Mouse (Mus musculus) lung, embryonic 14.5 days (tissue): ENCODE measurements around the gene Cd44. TPM values are rescaled to one million over a fixed set of nuclear protein-coding genes. Genes with fewer than 3 reads are reported as not detected.
A peak's percentile ranks its signal among the peaks of the same experiment; 100 is the strongest.

Source experiments
- ATAC-seq: fragments of 200-750 bp; cut with Nextera tagmentation; 2 replicates; pipeline ENCODE4 v1.8.0; 2017; ENCODE audit warnings: mild to moderate bottlenecking, moderate TSS enrichment, moderate library complexity; ENCODE audit not compliant: insufficient read depth
- DNase-seq: peaks from one replicate; pipeline ENCODE4 v3.0.0-alpha.2; 2015
- H3K27ac ChIP-seq: fragments of 300-500 bp; sonication (generic); 2 replicates; pipeline ENCODE4 v1.5.1; 2014; ENCODE audit warnings: low read depth, mild to moderate bottlenecking, moderate library complexity
- H3K27me3 ChIP-seq: fragments of 300-500 bp; sonication (generic); 2 replicates; pipeline ENCODE4 v1.6.1; 2014; ENCODE audit warnings: low read length, control low read depth; ENCODE audit not compliant: insufficient read depth
- H3K36me3 ChIP-seq: fragments of 300-500 bp; sonication (generic); 2 replicates; pipeline ENCODE4 v1.6.1; 2014; ENCODE audit warnings: control low read depth; ENCODE audit not compliant: insufficient read depth
- H3K4me1 ChIP-seq: fragments of 300-500 bp; sonication (generic); 2 replicates; pipeline ENCODE4 v1.6.1; 2014; ENCODE audit warnings: antibody characterized with exemption, control low read depth; ENCODE audit not compliant: insufficient read depth
- H3K4me2 ChIP-seq: fragments of 300-500 bp; sonication (generic); 2 replicates; pipeline ENCODE4 v1.6.1; 2014; ENCODE audit warnings: mild to moderate bottlenecking
- H3K4me3 ChIP-seq: fragments of 300-500 bp; sonication (generic); 2 replicates; pipeline ENCODE4 v1.5.1; 2014; ENCODE audit warnings: low read depth, low read length
- H3K9ac ChIP-seq: fragments of 300-500 bp; sonication (generic); 2 replicates; pipeline ENCODE4 v1.6.1; 2014
- H3K9me3 ChIP-seq: fragments of 300-500 bp; sonication (generic); 2 replicates; pipeline ENCODE4 v1.6.1; 2016; ENCODE audit warnings: low read depth, low read length, control low read depth
- CTCF ChIP-seq: IDR thresholded peaks from 2 replicates; pipeline ENCODE4 v1.5.1; 2016; ENCODE audit warnings: antibody characterized with exemption, low read depth
- WGBS: fragments of 180-500 bp; shearing (Covaris S2); extraction: QIAGEN DNeasy Blood & Tissue Kit; methylation state at CpG from one replicate; pipeline ENCODE4 v1.1.7; 2014; 5-methylcytosine and 5-hydroxymethylcytosine counted together
- polyA plus RNA-seq: library from polyadenylated mRNA; unstranded; fragments of >200 nt; fragmentation: Nextera tagmentation; extraction: Ambion mirVana; gene quantifications from 2 replicates; pipeline ENCODE4 v1.2.1, GENCODE M21; 2014

The Cd44 gene
- polyA plus RNA-seq, 1 experiment from 2014 or later: 31.8 TPM

- DNase-seq (no peak), ATAC-seq (no peak)
- Histone ChIP-seq H3K4me1 (peaks cover 4% of the 10 kb centered on the region), H3K9me3 (no peaks in the 10 kb centered on the region), H3K4me2 (no peak overlapping the region), H3K4me3 (no peak overlapping the region), H3K36me3 (0 out of 2 replicates have a peak, but pooled peaks cover 4% of the 10 kb centered on the region), H3K27ac (no peak overlapping the region), H3K27me3 (no peaks in the 10 kb centered on the region), H3K9ac (no peak overlapping the region)
- 91% methylated on average over 4 of the region's 4 CpGs for WGBS
- no peak for TF ChIP-seq CTCF
Measured at GRCm38 (mm10) chr2:102864036-102864435, 37.4 kb downstream of the Cd44 start.

DNA sequence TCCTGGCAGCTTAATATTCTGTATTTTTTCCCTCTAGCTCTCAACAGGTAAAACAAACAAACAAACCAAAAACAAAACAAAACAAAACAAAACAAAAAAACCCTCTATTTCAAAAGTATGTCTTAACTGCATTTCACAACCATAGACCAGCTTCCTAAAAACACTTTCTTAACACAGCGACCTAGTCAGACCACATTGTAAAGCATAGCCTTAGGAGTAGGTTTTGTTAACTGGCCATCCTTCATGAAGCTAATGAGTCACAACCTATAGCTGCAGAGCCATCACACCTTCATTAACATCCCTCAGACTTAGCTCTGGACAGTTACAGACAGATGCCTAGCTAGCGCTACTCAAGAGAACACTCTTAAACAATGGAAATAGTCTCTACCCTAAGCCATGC lies 37.9 kb downstream of the Cd44 start:
- Histone ChIP-seq H3K36me3 (0 out of 2 replicates have a peak, but pooled peaks cover 4% of the 10 kb centered on the region), H3K27ac (no peak overlapping the region), H3K9ac (no peak overlapping the region), H3K27me3 (no peaks in the 10 kb centered on the region), H3K9me3 (no peaks in the 10 kb centered on the region), H3K4me1 (peaks cover 4% of the 10 kb centered on the region), H3K4me2 (no peak overlapping the region), H3K4me3 (no peak overlapping the region)
- TF ChIP-seq CTCF: no peak
- ATAC-seq (no peak), DNase-seq (no peak)
- 87% methylated on average over 2 of the region's 2 CpGs for WGBS

GRCm38 (mm10) chr2:102862706-102863105 lies 38.8 kb downstream of the Cd44 start:
- peaks cover 4% of the 10 kb centered on the region for H3K4me1 ChIP-seq
- DNase-seq (no peak), ATAC-seq (no peak)
- H3K27ac ChIP-seq: no peak overlapping the region
- no peak overlapping the region for H3K4me3 ChIP-seq
- no peaks in the 10 kb centered on the region for H3K9me3 ChIP-seq
- no peak overlapping the region for H3K4me2 ChIP-seq
- 0 out of 2 replicates have a peak, but pooled peaks cover 4% of the 10 kb centered on the region for H3K36me3 ChIP-seq
- H3K9ac ChIP-seq: no peak overlapping the region
- H3K27me3 ChIP-seq: no peaks in the 10 kb centered on the region
- no peak for TF ChIP-seq CTCF
- 82% methylated on average over 7 of the region's 7 CpGs for WGBS

DNA sequence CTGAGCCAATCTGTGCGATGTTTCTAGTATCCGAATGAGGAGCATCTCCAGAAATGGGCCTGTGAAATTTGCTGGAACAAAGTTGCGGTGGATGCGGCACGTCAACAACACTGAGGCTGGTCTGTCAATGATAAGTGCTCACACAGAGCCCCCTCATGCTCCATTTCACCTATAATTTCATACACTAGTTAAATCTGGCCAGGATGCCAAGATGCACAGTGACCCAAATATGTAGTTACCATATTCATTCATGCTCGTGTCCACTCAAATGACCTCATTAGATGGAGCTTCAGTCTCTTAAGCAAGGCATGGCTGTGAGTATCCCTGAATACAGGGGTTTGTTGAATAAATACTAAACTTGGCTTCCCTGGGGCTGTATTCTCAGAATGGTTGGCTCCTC lies 43.2 kb downstream of the Cd44 start:
- H3K27ac ChIP-seq: no peak overlapping the region
- H3K4me2 ChIP-seq: no peak overlapping the region
- WGBS: 93% methylated on average over 6 of the region's 6 CpGs
- no peaks in the 10 kb centered on the region for H3K4me1 ChIP-seq
- H3K9ac ChIP-seq: no peak overlapping the region
- no peaks in the 10 kb centered on the region for H3K9me3 ChIP-seq
- TF ChIP-seq CTCF: no peak
- ATAC-seq (no peak), DNase-seq (no peak)
- H3K36me3 ChIP-seq: 0 out of 2 replicates have a peak, but pooled peaks cover 6% of the 10 kb centered on the region
- no peaks in the 10 kb centered on the region for H3K27me3 ChIP-seq
- H3K4me3 ChIP-seq: no peak overlapping the region

DNA sequence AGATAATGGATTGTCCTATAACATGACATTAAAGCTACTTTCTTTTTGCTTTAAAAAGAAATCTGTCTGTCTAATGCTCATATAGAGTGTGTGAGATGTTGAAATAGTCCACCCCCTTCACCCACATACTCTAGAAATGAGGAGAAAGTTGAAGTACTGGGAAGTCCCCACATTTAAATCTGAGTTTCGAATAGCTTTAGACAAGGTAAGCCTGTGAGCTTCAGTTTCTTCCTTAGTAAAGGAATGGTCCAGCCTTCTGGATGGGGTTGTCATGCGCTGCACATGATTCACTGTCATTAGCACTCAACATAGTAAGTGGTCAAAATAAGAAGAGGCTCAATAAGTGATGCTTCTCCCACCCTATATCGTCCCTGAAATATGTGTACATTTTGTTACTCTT lies 48.2 kb downstream of the Cd44 start:
- no peak overlapping the region for H3K4me3 ChIP-seq
- TF ChIP-seq CTCF: no peak
- H3K9me3 ChIP-seq: no peaks in the 10 kb centered on the region
- WGBS: 87% methylated on average over 3 of the region's 3 CpGs
- DNase-seq (no peak), ATAC-seq (no peak)
- no peak overlapping the region for H3K4me2 ChIP-seq
- no peak overlapping the region for H3K9ac ChIP-seq
- 0 out of 2 replicates have a peak, but pooled peaks cover 10% of the 10 kb centered on the region for H3K36me3 ChIP-seq
- no peaks in the 10 kb centered on the region for H3K27me3 ChIP-seq
- no peaks in the 10 kb centered on the region for H3K4me1 ChIP-seq
- no peak overlapping the region for H3K27ac ChIP-seq

GRCm38 (mm10) chr2:102851936-102852477 lies 49.5 kb downstream of the Cd44 start:
- no peak overlapping the region for H3K4me3 ChIP-seq
- 0 out of 2 replicates have a peak, but pooled peaks cover 10% of the 10 kb centered on the region for H3K36me3 ChIP-seq
- peak; percentile 44 for ATAC-seq
- 17% methylated on average over 4 of the region's 4 CpGs for WGBS
- no peaks in the 10 kb centered on the region for H3K9me3 ChIP-seq
- H3K4me2 ChIP-seq: no peak overlapping the region
- DNase-seq: peak; percentile 37
- no peaks in the 10 kb centered on the region for H3K4me1 ChIP-seq
- H3K9ac ChIP-seq: no peak overlapping the region
- no peaks in the 10 kb centered on the region for H3K27me3 ChIP-seq
- no peak overlapping the region for H3K27ac ChIP-seq
- TF ChIP-seq CTCF: no peak

DNA sequence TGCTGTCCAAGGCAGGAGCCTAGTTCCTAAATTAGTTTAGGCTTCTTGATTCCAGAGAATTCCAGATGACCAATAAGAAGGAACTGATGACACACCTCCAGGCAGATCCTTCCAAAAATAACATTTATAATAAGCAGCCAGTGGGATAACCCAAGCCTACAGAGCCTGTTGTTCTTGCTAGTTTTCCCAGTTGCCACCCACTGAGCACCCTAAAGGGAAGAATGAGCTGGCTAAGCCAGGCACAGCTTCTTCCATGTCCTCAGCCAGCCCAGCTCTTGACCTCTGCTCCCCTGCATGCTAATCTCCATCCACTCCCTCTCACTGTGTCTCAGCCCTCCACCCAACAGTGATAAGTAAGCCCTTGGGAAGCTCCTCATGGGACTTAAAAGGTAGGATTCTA lies 51.4 kb downstream of the Cd44 start:
- Histone ChIP-seq H3K27me3 (no peaks in the 10 kb centered on the region), H3K4me1 (no peaks in the 10 kb centered on the region), H3K9me3 (no peaks in the 10 kb centered on the region), H3K36me3 (0 out of 2 replicates have a peak, but pooled peaks cover 10% of the 10 kb centered on the region), H3K27ac (no peak overlapping the region), H3K4me3 (no peak overlapping the region), H3K4me2 (no peak overlapping the region), H3K9ac (no peak overlapping the region)
- no peak for TF ChIP-seq CTCF
- DNase-seq (no peak), ATAC-seq (no peak)
